Mouse (Mus musculus) kidney, postnatal 0 days (tissue): ENCODE results near the gene Oprl1. TPM values are rescaled to one million over a fixed set of nuclear protein-coding genes. Genes with fewer than 3 reads are reported as not detected.

Source experiments
- ATAC-seq: fragments of 200-750 bp; cut with Nextera tagmentation; replicated peaks from 2 replicates; pipeline ENCODE4 v1.8.0; 2017; ENCODE audit warnings: low read depth, moderate number of reproducible peaks, moderate TSS enrichment, moderate library complexity; ENCODE audit not compliant: low FRiP score
- DNase-seq: peaks from one replicate; pipeline ENCODE4 v3.0.0-alpha.2; 2016; ENCODE audit warnings: low spot score
- H3K27ac ChIP-seq: fragments of 300-500 bp; sonication (generic); 2 replicates; pipeline ENCODE4 v1.5.1; 2014; ENCODE audit warnings: mild to moderate bottlenecking
- H3K27me3 ChIP-seq: fragments of 300-500 bp; sonication (generic); 2 replicates; pipeline ENCODE4 v1.6.1; 2014; ENCODE audit warnings: low read length, mixed read lengths; ENCODE audit not compliant: insufficient read depth
- H3K36me3 ChIP-seq: fragments of 300-500 bp; sonication (generic); 2 replicates; pipeline ENCODE4 v1.6.1; 2014; ENCODE audit warnings: low read length, mixed read lengths; ENCODE audit not compliant: insufficient read depth
- H3K4me1 ChIP-seq: fragments of 300-500 bp; sonication (generic); replicated peaks from 2 replicates; pipeline ENCODE4 v1.6.1; 2014; ENCODE audit warnings: antibody characterized with exemption, low read length, mixed read lengths; ENCODE audit not compliant: insufficient read depth
- H3K4me2 ChIP-seq: fragments of 300-500 bp; sonication (generic); 2 replicates; pipeline ENCODE4 v1.6.1; 2014; ENCODE audit warnings: mild to moderate bottlenecking, low read length, moderate library complexity, mixed read lengths
- H3K4me3 ChIP-seq: fragments of 300-500 bp; sonication (generic); replicated peaks from 2 replicates; pipeline ENCODE4 v1.5.1; 2014; ENCODE audit warnings: low read depth, low read length
- H3K9ac ChIP-seq: fragments of 300-500 bp; sonication (generic); 2 replicates; pipeline ENCODE4 v1.6.1; 2014; ENCODE audit warnings: low read depth, low read length
- H3K9me3 ChIP-seq: fragments of 300-500 bp; sonication (generic); replicated peaks from 2 replicates; pipeline ENCODE4 v1.6.1; 2016; ENCODE audit warnings: low read length, inconsistent platforms, mixed read lengths
- CTCF ChIP-seq: IDR thresholded peaks from 2 replicates; pipeline ENCODE4 v1.5.1; 2016; ENCODE audit warnings: antibody characterized with exemption, low read depth, mild to moderate bottlenecking, moderate library complexity
- WGBS: fragments of 180-500 bp; shearing (Covaris S2); extraction: QIAGEN DNeasy Blood & Tissue Kit; methylation state at CpG from one replicate; pipeline ENCODE4 v1.1.7; 2014; 5-methylcytosine and 5-hydroxymethylcytosine counted together
- polyA plus RNA-seq: library from polyadenylated mRNA; unstranded; fragments of >200 nt; fragmentation: Nextera tagmentation; extraction: Ambion mirVana; gene quantifications from 2 replicates; pipeline ENCODE4 v1.2.1, GENCODE M21; 2015

Oprl1 gene
- polyA plus RNA-seq, 1 experiment from 2014 or later, result 0.25 TPM

- no peak overlapping the region for H3K9ac ChIP-seq
- no peaks in the 10 kb centered on the region for H3K36me3 ChIP-seq
- H3K4me1 ChIP-seq, result no peaks in the 10 kb centered on the region
- no peak for ATAC-seq
- no peak for DNase-seq
- WGBS, result 43% methylated on average over 14 of the region's 14 CpGs
- no peak overlapping the region for H3K4me2 ChIP-seq
- no peaks in the 10 kb centered on the region for H3K9me3 ChIP-seq
- no peak for TF ChIP-seq CTCF
- no peak overlapping the region for H3K27ac ChIP-seq
- H3K4me3 ChIP-seq, result no peak overlapping the region
- H3K27me3 ChIP-seq, result no peaks in the 10 kb centered on the region
These were observed 52.1 kb downstream of the Oprl1 start for GRCm38 (mm10) chr2:181766672-181767557.

DNA sequence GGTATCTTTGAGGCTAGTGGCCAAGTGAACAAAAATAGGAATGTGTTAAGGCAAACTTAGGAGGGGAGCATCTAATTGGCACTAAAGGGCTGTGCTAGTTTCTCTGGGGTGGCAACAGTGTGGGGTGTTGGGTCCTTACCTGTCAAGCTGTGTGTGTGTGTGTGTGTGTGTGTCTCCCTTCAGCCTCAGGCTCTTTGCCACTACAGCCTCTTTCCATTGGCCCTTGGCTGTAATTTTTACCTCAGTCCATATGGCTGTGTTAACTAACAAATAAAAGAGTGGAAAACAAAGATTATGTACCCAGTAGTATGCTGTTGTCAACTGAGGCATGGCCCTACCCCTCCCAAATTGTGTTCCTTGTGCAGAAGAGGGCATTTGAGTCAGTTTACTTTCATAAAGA is 53.6 kb downstream of the Oprl1 start:
- ATAC-seq (no peak), DNase-seq (no peak)
- no peak for TF ChIP-seq CTCF
- H3K36me3 ChIP-seq, result no peaks in the 10 kb centered on the region
- H3K27me3 ChIP-seq, result no peaks in the 10 kb centered on the region
- H3K4me1 ChIP-seq, result no peaks in the 10 kb centered on the region
- H3K27ac ChIP-seq, result no peak overlapping the region
- no peak overlapping the region for H3K4me2 ChIP-seq
- no peak overlapping the region for H3K4me3 ChIP-seq
- no peaks in the 10 kb centered on the region for H3K9me3 ChIP-seq
- H3K9ac ChIP-seq, result no peak overlapping the region

GRCm38 (mm10) chr2:181769397-181769796 is 54.6 kb downstream of the Oprl1 start:
- 90% methylated on average over 2 of the region's 2 CpGs for WGBS
- no peak overlapping the region for H3K4me2 ChIP-seq
- no peak for TF ChIP-seq CTCF

More at GRCm38 (mm10) chr2:181769397-181769796, 54.6 kb downstream of the Oprl1 start:
- ATAC-seq (no peak), DNase-seq (no peak)
- Histone ChIP-seq H3K27me3 (no peaks in the 10 kb centered on the region), H3K4me3 (no peak overlapping the region), H3K36me3 (no peaks in the 10 kb centered on the region), H3K4me1 (no peaks in the 10 kb centered on the region), H3K9me3 (no peaks in the 10 kb centered on the region), H3K27ac (no peak overlapping the region), H3K9ac (no peak overlapping the region)

Other genes with a start within 250 kb of the Oprl1 start
- gene Abhd16b, start 221.8 kb upstream of the Oprl1 start, polyA plus RNA-seq, result 0.12 and 0.17 TPM in 2 replicates
- gene Tpd52l2, start 217.9 kb upstream of the Oprl1 start, polyA plus RNA-seq, result 140 and 144 TPM in 2 replicates
- 70.5 and 79.5 TPM in 2 replicates for gene Dnajc5, start 194.5 kb upstream of the Oprl1 start, polyA plus RNA-seq
- gene Uckl1, start 130.1 kb upstream of the Oprl1 start, polyA plus RNA-seq, result 45.6 and 46.5 TPM in 2 replicates
- gene Prpf6, start 123.1 kb upstream of the Oprl1 start, polyA plus RNA-seq, result 46.3 and 52.2 TPM in 2 replicates
- 30.0 and 30.3 TPM in 2 replicates for gene Zfp512b, start 122.2 kb upstream of the Oprl1 start, polyA plus RNA-seq
- gene Samd10, start 115.8 kb upstream of the Oprl1 start, polyA plus RNA-seq, result 26.9 and 27.4 TPM in 2 replicates
- not detected in 2 replicates for gene Gm29797, start 58.0 kb upstream of the Oprl1 start, polyA plus RNA-seq
- 56.6 and 62.2 TPM in 2 replicates for gene Sox18, start 43.4 kb upstream of the Oprl1 start, polyA plus RNA-seq
- 22.6 and 23.4 TPM in 2 replicates for gene Tcea2, start 34.7 kb upstream of the Oprl1 start, polyA plus RNA-seq
- gene Rgs19, start 21.0 kb upstream of the Oprl1 start, polyA plus RNA-seq, result 38.9 and 41.7 TPM in 2 replicates
- not detected in 2 replicates for gene Lkaaear1, start 16.6 kb upstream of the Oprl1 start, polyA plus RNA-seq
- gene Myt1, start 48.3 kb downstream of the Oprl1 start, polyA plus RNA-seq, result not detected in 2 replicates
- gene Pcmtd2, start 122.8 kb downstream of the Oprl1 start, polyA plus RNA-seq, result 39.5 and 41.7 TPM in 2 replicates
- gene Polr3k, start 149.3 kb downstream of the Oprl1 start, polyA plus RNA-seq, result 55.4 and 58.2 TPM in 2 replicates